Mouse (Mus musculus) thymus, postnatal 14 days (tissue): Measurements from ENCODE around the gene Vps13d.

Experiments
- DNase-seq: peaks from one replicate; pipeline ENCODE4 v3.0.0; 2021

The Vps13d gene

DNA sequence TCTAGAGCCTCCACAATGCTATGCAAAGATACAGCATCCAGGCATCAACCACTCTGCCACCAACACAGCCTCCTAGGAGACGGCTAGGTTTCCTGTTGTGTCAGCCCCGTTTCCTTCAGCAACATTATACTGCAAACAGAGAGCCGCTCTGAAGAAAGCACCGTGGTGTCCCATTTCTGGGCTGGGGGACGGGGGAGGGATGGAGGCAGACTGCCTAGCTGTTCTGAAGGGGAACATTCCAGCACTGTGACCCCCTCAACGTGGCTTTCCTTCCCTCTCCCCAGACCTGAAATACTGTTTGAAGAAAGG lies 195.3 kb downstream of the Vps13d start:
- DNase-seq, result peak; percentile 57

GRCm38 (mm10) chr4:144998808-144999571 lies 195.8 kb downstream of the Vps13d start:
- peak; percentile 46 for DNase-seq

DNA sequence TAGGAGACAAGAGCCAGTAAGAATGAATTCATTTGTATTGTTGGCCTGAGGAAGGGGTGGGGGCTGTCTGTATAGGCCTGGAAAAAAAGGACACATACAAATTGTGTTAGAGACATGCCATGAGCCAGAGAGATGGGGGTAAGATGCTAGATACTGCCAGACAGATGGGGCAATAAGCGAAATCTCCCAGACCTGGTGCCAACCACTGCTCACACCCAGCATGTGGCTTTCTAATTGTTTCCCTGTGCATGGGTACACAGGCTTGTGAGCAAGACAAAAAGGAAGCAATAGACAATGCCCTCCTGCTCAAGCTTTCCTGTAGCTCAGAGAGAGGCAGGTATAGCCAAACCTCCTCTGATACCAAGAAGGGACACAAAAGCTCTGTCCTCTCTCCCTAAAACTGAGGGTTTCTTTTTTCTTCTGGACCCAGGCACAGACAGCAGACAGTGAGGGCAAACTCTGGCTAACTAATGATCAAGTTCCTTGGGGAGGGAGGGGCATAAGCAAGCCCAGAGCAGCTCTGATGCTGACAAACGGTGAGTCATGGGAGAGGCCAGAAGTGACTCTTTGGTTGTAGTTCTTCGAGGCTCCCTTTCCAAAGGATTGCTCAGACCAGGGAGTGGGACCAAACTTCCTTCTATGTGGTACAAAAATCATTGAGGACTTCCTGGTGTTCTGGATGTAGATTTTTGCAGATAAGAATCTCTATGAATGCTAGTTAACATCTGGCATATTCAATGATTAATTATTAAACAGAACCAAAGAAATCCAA lies 196.7 kb downstream of the Vps13d start:
- no peak for DNase-seq

DNA sequence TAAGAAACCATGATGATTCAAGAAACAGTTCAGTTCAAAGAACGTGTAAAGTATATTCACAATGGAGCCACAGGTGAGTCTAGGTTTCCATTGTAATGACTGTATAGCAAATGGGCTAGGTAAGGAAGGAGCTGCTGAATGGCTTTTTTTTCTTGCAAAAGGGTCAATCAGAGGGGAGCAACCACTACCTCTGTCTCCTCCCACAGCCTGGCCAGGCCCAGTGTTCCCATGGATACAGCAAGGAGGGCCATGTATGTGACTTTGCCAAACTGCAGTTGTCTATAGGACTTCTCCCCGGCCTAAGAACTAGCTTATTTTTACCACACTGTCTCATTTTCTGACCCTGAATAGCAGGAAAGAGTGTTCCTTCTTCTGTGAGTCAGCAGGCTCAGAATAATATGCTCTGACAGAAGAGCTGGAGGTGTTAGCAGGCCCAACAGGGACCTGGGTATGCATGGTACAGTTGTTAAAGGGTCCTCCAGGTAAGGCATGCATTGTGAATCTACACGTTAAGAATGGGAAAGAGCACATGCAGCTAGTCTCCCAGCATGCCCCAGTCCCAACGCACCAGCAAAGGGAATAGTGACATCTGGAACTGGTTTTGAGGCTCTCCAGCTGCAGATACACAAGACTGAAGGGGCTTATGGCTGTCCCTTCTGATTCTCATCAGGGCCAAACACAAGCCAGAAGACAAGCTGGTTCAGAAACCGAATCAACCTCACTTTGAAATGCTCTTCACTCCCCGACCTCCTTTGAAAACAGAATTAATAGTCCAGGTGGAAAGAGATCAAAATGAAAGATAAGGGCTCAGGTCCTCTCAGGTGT lies 197.6 kb downstream of the Vps13d start:
- no peak for DNase-seq

- peak; percentile 48 for DNase-seq
Observed at GRCm38 (mm10) chr4:144995826-144996225, 199.0 kb downstream of the Vps13d start.

- DNase-seq, result no peak
Observed at GRCm38 (mm10) chr4:144993047-144993917, 201.5 kb downstream of the Vps13d start.

DNA sequence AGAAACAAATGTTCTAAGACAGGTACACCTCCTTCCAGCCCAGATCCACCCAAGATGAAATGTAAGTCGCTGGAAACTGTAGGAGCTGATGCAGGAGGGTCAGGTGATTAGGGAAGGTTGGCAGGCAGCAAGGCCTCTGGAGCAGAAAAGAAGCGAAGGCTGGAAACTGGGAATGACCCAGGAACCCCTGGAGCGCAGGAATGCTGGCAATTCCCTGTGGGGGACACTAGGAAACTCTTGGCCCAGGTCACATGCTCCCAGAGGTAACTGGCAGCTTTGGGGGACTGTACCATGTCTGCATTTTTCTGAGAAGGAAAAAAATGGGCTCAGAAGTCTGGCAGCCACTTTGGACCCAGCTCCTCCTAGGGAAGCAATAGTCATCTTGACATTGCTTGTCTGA lies 202.4 kb downstream of the Vps13d start:
- no peak for DNase-seq

GRCm38 (mm10) chr4:144988443-144989206 lies 206.2 kb downstream of the Vps13d start:
- no peak for DNase-seq

- no peak for DNase-seq
Observed at GRCm38 (mm10) chr4:144986016-144986805, 208.6 kb downstream of the Vps13d start.

DNA sequence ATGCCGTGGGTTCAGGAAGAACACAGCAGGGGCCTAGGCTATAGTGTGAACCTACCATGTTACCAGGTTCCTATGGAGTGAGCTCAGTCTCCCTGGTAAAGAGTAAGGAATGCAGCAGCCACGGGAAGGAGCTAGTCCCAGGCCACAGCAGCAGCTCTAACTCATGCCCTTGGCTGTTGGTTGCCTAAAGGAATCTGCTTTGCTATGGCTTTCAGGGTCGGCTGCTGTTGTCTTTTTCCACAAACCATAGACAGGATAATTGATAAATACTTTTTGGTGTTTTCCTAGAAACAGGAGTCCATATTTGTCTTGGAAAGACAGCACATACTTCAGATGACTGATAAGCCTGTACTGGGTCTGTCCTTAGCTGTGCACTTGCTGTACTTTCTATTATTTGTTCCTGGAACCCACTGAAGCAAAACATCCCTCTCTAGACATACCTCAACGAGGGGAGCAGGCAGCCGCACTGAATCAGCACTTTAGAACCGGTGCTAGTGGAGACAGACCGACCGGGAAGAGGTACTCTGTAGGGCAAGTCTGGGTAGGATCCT lies 210.9 kb downstream of the Vps13d start:
- no peak for DNase-seq

- DNase-seq, result no peak
Observed at GRCm38 (mm10) chr4:144983228-144983744, 211.5 kb downstream of the Vps13d start.

DNA sequence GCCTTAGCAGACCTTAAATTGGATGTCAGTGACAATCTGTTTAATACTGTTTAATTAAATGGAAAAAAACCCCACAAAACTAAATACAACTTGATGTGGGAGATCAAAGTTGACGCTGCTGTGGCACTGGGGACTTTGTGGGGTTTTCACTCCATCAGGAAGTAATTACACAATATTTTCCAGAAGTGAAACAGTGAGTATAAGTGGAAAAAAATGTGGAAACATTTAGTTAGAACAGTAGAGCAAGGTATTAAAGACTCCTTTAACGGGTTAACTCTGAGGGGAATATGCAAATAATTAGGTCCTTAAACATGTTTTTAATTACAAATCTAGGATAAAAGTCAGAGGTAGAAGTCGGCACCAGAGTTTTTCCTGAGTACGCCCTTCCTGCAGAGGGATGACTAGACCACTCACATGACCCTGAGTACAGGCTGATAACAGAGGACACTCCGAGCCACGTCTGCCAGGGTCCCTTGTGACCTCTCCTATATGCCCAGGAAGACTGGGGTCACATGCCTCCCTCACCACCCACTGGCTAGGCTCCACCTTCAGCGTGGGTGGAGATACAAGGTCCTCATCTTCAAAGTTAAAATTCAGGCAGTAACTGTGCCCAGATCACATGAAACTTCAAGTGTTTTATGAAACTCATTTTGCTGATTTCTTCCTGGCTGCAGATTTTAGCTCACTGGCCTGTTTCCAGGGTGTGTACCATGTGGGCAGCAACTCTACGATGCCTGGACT lies 213.8 kb downstream of the Vps13d start:
- DNase-seq, result no peak

- DNase-seq, result no peak
Observed at GRCm38 (mm10) chr4:144980110-144980509, 214.7 kb downstream of the Vps13d start.

GRCm38 (mm10) chr4:144978039-144978438 lies 216.8 kb downstream of the Vps13d start:
- no peak for DNase-seq

- DNase-seq, result no peak
Observed at GRCm38 (mm10) chr4:144977057-144977456, 217.7 kb downstream of the Vps13d start.

DNA sequence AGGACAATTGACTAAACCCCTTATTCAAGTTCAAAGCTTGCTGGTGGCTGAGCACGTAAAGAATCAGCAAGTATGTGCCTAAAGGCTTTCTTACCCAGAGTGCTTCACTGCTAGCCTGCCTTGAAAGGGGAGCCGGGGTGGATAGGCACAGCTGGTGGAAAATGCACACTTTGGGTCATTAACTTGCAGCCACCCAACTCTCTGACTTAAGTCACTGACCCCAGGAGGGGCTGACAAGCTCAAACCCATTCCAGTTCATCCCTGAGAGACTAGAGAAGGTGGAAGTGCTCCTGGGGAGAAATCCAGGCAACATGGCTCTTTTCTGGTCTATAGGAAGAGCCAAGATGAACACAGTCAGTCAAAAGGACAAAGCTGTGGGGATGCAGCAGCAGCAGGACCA lies 219.3 kb downstream of the Vps13d start:
- DNase-seq, result no peak

- peak; percentile 15 for DNase-seq
Observed at GRCm38 (mm10) chr4:144974458-144974857, 220.3 kb downstream of the Vps13d start.

DNA sequence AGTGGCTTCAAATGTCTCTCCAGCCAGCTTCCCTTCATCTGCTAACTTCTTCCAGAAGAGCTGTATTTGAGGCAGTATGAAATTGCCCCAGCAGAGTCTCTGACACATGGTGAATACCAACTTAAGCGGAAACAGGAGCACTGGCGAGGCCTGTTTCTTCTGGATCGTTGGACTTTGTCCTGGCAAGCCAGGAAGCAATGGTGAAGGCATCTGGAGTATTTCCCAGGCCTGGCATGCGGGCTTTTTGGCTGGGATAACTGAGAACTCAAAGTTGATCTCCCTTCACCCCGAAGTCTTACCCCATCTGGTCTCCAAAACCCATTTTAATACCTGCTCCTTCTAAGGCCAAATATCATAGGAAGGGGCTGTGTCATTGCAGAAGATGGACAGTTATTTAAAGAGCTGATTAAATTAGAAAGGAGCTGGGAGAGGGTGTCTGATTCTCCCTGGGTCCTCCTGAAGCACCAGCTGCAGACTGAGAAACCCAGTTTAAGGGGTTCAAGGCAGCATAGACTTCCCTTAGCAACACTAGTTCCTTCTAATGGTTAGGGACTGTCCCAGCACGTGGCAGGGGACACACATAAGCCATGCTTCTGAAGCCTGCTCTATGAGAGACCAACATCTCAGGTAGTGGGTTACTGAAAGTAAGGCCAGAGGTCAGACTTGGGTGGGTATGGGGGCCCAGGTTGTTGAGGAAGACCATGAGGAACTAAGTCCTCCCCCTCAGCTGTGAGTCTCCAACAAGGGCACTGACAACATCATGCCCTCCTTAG lies 221.7 kb downstream of the Vps13d start:
- no peak for DNase-seq

- DNase-seq, result no peak
Observed at GRCm38 (mm10) chr4:144971048-144971447, 223.8 kb downstream of the Vps13d start.
